Mouse (Mus musculus): ENCODE results near the gene Slc25a39. TPM values are rescaled to one million over a fixed set of nuclear protein-coding genes. Genes with fewer than 3 reads are reported as not detected.
A peak's percentile ranks its signal among the peaks of the same experiment; 100 is the strongest.

Slc25a39 gene
- total RNA-seq (2021) = 373 and 415 TPM in 2 replicates
- long read RNA-seq, experiment 1, transcript Slc25a39-201 (12 exons, 1,685 nt) = major isoform, 228 of 259 reads
- long read RNA-seq, experiment 1, partial matches to known transcripts = 10 of 259 reads
- long read RNA-seq, experiment 1, other reads (novel, unspliced or antisense) = 18 of 259 reads
- long read RNA-seq, experiment 2, transcript Slc25a39-201 (12 exons, 1,685 nt) = major isoform, 140 of 171 reads
- long read RNA-seq, experiment 2, partial matches to known transcripts = 23 of 171 reads
- long read RNA-seq, experiment 2, other reads (novel, unspliced or antisense) = 8 of 171 reads

GRCm38 (mm10) chr11:102407834-102408215 lies at the start of gene Slc25a39:
Gene Slc25a39 (minus strand): TSS chr11:102407946.
- DNase-seq = no peak

GRCm38 (mm10) chr11:102455740-102456396 lies 48.1 kb upstream of the Slc25a39 start:
- DNase-seq = peak; percentile 88

DNA sequence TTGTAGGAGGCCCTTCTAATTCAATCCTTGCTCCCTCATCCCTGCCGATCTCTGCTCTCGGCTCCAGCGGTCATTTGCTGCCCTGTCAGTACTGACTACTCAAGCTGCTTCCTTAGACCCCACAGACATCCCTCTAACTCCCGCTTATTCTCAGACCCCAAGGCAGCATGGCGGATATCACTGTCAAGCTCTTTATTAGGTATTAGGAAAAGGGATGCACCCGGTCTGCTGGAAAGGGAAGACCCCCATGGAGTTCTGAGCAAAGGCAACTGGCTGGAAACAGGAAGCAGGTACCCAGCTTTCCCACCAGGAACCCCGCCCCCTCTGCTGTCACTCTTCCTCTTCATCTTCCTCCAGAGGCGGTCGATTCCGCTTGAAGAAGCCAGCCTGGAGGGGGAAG lies 45.4 kb upstream of the Slc25a39 start:
- DNase-seq = no peak

DNA sequence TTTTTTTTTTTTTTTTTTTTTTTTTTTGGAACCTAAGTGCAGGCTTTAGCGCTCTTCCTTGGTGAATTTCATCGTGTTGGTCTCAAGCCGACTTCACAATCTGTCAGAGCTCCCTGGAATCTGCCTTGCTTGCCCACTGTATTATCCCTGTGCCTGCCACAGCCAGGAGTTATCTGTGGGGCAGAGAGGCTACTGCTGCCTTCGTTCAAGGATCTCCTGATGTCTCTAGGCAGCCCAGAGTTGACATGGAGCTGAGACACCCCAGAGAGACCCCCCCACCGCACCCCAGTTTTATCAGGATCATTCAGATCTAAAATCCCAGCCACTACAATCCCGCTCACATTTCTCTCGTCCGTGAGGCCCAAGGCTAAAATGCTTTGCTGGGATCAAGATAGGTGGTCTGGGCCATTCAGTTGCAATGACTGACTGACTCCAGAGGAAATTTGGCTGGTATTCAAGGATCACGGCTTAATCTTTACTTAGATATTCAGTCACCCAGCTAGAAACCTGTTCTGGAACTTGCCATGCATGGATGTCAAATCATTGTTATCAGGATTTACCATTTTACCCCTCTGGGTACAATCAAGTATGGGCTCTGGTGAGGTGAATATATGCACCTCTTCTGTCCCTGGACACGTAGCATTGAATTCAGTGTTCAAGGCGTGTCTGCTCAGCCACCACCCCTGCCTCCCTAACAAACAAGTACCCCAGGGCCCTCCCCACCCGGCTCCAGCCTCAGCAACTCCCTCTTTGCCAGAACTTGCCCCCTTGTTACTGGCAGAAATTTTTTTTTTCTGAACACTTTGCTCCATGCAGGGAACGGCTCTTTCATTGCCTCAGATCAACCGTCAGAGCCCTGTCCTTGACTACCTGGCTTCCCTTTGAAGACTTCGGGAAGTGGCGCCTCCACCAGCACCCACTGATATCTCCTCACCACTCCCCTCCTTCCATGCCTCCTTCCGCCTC lies 41.6 kb upstream of the Slc25a39 start:
- DNase-seq = no peak

DNA sequence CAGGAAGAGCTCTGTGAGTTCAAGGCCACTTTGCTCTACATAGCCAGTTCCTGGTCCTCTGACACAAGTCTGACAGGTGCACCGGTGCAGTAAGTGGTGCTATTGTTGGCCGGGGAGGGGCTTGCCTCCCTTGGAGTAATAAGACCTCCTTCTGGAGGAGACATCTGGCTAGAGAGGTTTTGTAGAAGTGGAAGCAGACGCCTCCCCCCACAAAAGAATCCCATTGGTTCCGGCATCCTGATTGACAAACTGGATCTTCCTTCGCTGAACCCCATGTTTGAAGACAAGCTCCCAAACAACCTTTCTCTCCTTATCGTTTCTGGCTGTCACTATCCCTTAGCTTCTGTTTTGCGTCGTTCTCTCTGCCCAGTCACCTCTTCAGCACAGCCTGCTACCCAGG lies 40.6 kb upstream of the Slc25a39 start:
- no peak for DNase-seq

DNA sequence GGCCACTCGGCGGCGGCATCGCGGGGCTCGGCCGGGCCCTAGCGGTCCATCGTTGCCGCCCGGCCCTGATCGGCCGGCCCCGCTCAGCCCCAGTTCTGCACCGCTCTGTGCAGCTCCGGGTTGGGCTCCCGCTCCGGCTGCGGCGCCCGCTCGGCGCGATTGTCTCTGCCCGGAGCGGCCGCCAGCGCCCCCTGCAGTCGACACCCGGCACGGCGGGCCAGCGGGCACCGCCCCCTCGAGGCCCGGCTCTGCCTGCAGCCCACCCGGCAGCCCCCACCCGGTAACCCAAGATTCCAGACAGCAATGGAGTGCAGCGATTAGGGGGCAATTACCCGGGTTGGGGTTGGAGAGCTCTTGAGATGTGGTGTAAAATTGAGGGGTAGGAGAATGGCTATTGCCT lies 39.8 kb upstream of the Slc25a39 start, which contains the start of gene Fam171a2:
Gene Fam171a2, minus strand, starts transcription at position 186 of the 400 bp plus-strand sequence.
- DNase-seq = peak; percentile 88

GRCm38 (mm10) chr11:102446581-102447461 lies 39.1 kb upstream of the Slc25a39 start:
- no peak for DNase-seq

DNA sequence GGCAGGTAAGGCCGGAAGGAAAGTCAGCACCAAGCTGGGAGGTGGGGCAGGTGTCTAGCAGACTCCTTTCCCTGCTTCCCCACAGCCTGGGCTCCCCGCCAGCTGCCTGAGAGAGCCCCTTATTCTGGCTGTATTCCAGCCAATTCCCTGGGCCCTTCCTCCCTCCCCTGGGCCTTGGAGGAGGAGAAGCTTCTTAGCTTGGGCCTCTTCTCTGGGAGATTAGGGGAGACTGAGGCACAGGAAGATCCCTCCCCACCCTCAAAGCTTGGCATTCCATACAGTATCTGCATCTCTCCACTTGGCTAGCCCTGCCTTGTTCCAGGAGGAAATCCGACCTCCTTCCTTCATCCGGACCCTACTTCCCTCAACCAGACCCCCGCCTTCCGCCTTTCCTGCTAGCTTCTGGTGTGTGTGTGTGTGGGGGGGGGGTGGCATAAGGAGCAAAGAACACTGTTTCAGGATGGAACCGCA lies 38.2 kb upstream of the Slc25a39 start:
- peak; percentile 59 for DNase-seq

DNA sequence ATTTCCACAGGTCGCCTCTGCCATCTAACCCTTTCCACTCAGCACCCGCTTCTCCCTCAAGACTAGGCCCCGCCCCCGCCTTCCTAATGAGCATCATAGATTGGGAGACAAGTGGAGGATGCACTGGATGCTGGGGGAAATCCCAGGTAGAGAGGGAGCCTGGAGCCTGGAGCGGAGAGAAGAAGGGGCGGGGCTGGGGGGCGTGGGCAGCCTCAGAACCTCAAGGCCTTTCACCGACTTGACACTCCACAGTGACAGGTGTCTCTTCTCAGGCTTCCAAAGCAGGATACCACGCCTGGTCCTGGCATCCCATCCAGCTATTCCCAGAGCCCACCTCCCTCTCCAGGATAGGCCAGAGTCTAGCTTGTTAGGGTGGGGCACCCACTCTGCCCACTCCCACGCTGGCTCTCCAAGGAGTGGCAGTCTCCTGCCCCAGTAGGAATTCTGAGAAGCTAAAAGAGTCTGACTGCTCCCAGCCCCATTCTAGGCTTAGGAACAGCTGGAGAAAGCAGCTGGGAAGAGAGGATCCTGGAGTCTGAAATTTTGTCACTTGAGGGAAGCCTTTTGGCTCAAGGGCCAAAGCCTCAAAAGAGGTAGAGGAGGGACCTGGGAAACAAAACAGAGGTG lies 37.6 kb upstream of the Slc25a39 start:
- no peak for DNase-seq

DNA sequence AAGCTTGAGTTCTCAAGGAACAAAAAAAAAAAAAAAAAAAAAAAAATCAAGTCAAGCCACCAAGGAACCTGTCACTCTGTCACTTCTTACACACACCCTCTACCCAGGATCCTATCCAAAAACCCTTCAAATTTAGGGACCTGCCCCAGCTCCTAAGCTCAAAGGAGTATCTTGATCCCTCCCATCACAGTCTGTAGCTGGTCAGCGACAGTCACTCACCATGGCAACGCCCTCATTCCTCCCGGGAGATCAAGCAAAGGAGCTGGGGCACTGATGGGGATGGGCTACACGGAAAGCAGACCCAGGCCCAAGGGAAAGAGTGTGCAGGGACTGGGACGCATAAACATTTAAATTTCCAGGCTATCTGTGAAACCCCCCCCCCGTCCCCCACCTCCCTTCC lies 37.0 kb upstream of the Slc25a39 start:
- no peak for DNase-seq

DNA sequence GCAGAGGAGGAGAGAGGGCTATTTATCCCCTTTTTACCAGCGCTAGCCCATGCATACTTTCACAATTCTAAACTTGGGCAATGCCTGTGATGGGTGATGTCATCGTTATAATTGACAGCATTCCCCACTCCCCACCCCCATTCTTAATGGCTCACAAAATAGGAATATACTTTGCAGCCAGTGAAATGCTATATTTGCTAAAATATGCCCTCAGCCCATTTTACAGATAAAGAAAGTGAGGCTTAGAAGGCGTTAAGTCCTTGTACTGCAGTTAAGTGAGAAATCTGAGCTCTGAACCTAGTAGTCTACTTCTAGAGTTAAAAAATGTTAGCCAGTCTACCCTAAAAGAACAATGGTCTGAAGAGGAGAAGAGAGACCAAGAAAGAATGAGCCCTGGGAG lies 36.6 kb upstream of the Slc25a39 start:
- DNase-seq = no peak

- no peak for DNase-seq
Measured at GRCm38 (mm10) chr11:102443740-102444139, 36.0 kb upstream of the Slc25a39 start.

GRCm38 (mm10) chr11:102442089-102442488 lies 34.3 kb upstream of the Slc25a39 start:
- DNase-seq = no peak

DNA sequence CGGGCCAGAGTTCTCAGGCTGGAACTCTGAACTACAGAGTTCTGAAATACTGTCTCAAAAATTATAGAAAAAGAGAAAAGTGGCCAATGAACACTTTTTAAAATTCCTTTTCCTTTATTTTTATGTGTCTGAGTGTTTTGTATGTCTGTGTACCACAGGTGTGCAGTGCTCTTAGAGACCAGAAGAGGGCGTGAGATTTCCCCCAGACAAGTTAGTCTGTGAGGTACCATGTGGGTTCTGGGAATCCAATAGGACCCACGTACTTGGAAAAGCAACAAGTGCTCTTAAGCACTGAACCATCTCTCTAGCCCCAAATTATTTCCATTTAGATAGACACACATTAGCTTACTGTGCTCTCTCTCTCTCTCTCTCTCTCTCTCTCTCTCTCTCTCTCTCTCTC lies 33.7 kb upstream of the Slc25a39 start:
- DNase-seq = no peak

DNA sequence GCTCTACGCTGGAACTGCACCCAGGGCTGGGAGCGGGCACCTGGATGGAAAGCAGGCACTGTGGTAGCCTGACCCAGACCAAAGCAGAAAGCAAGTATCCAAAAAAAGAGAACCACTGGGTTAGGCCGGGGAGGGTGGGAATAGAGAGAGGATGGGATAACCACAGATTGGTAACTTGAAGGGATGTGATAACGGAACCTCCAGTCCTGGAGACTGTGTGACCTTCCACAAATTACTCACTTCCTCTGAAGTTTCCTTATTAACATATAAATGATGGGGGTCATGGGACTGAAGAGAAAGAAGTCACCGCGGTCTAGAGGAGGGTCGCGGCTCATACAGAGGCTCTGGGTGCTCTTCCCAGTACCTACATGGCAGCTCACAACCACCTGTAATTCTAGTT lies 32.5 kb upstream of the Slc25a39 start:
- no peak for DNase-seq

GRCm38 (mm10) chr11:102439093-102440082 lies 31.6 kb upstream of the Slc25a39 start:
- no peak for DNase-seq

DNA sequence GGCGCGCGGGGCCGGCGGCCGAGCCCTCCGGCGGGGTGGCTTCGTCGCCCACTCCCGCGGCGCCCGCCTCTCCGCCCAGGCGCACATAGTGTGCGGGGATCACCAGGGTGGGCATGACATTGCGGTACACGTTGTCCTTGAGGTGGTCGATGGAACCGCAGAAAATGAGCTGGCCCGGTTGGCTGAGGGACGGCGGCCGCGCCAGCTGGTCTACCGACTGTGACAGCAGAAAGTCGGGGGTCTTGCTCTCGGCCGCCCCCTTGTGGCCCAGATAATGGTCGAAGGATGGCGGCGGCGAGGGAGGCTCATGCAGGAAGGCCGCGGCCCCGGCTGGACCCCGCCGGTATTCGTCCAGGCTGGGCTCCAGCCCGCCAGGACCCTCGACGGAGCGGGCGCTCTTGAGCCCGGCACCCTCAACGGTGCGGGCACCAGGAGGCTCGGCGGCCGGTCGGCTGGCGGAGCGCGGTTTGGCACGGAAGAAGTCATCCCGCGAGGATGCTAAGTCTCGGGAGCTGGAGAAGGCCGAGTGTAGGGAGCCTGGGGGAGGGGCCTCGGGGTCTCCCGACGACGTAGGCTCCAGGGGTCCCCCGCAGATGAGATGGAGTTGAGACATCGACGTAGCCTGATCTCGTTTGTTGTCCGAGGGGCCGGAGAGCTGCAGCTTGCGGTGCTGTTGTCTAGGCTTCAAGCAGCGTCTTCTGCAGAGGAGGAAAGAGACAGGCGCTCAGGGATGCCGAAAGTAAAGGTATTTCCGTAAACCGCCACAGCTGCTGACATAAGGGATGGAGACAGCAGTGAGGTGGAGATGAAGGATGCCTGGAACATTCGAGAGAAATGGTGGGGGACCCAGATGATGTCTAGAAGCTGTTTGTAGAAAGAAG lies 30.7 kb upstream of the Slc25a39 start:
- peak; percentile 91 for DNase-seq

Measured in adrenal gland, postnatal 14 days (tissue).